Mouse (Mus musculus): Measurements from ENCODE around the gene Eef1b2. TPM values are rescaled to one million over a fixed set of nuclear protein-coding genes. Genes with fewer than 3 reads are reported as not detected.

Gene Eef1b2
- polyA plus RNA-seq, 1 experiment from 2014 or later, result 434 TPM

- Histone ChIP-seq H3K4me3 (no peak overlapping the region), H3K4me2 (no peak overlapping the region), H3K4me1 (replicated peaks) (peaks cover 7% of the 10 kb centered on the region), H3K36me3 (no peaks in the 10 kb centered on the region), H3K27me3 (no peaks in the 10 kb centered on the region), H3K9me3 (no peaks in the 10 kb centered on the region), H3K9ac (no peak overlapping the region), H3K27ac (replicated peaks) (no peak overlapping the region)
- WGBS, result 95% methylated on average over 4 of the region's 4 CpGs
- ATAC-seq (ENCODE audit: low FRiP score, low read depth), result no peak
These were observed 42.7 kb downstream of the Eef1b2 start for GRCm38 (mm10) chr1:63219277-63219676.

- Histone ChIP-seq H3K27ac (replicated peaks) (no peak overlapping the region), H3K36me3 (no peaks in the 10 kb centered on the region), H3K4me1 (replicated peaks) (no peaks in the 10 kb centered on the region), H3K27me3 (no peaks in the 10 kb centered on the region), H3K9ac (no peak overlapping the region), H3K9me3 (no peaks in the 10 kb centered on the region), H3K4me3 (no peak overlapping the region), H3K4me2 (no peak overlapping the region)
- no peak for ATAC-seq (ENCODE audit: low FRiP score, low read depth)
- WGBS, result 89% methylated on average over 4 of the region's 4 CpGs
These were observed 48.4 kb downstream of the Eef1b2 start for GRCm38 (mm10) chr1:63225009-63225408.

- Histone ChIP-seq H3K9me3 (no peaks in the 10 kb centered on the region), H3K9ac (no peak overlapping the region), H3K36me3 (no peaks in the 10 kb centered on the region), H3K4me1 (replicated peaks) (no peaks in the 10 kb centered on the region), H3K4me2 (no peak overlapping the region), H3K4me3 (no peak overlapping the region), H3K27ac (replicated peaks) (no peak overlapping the region), H3K27me3 (no peaks in the 10 kb centered on the region)
- no peak for ATAC-seq (ENCODE audit: low FRiP score, low read depth)
- 11% methylated on average over 7 of the region's 7 CpGs for WGBS
These were observed 49.3 kb downstream of the Eef1b2 start for GRCm38 (mm10) chr1:63225890-63226289.

GRCm38 (mm10) chr1:63227241-63227640 lies 50.6 kb downstream of the Eef1b2 start:
- Histone ChIP-seq H3K27me3 (no peaks in the 10 kb centered on the region), H3K4me3 (no peak overlapping the region), H3K36me3 (no peaks in the 10 kb centered on the region), H3K4me1 (replicated peaks) (no peaks in the 10 kb centered on the region), H3K4me2 (no peak overlapping the region), H3K9ac (no peak overlapping the region), H3K27ac (replicated peaks) (no peak overlapping the region), H3K9me3 (no peaks in the 10 kb centered on the region)
- ATAC-seq (ENCODE audit: low FRiP score, low read depth), result no peak
- WGBS, result 82% methylated on average over 5 of the region's 5 CpGs

Small RNAs within 50 kb of the gene (microRNA-seq; reads per million reads assigned to microRNA genes)
- gene Gm24557 (not detected), gene Gm27512 (not detected)

Other genes starting within 250 kb of the Eef1b2 start
- 9.9 and 10.5 TPM in 2 replicates for gene Ino80d, start 62.2 kb upstream of the Eef1b2 start, polyA plus RNA-seq (2015; fragmentation: Nextera tagmentation; extraction: Ambion mirVana)
- gene Ndufs1, start within 50 bp of the Eef1b2 start, polyA plus RNA-seq (2015; fragmentation: Nextera tagmentation; extraction: Ambion mirVana), result 138 and 142 TPM in 2 replicates
- 0.44 and 0.73 TPM in 2 replicates for gene Gpr1, start 37.7 kb downstream of the Eef1b2 start, polyA plus RNA-seq (2015; fragmentation: Nextera tagmentation; extraction: Ambion mirVana)
- 30.4 and 37.8 TPM in 2 replicates for gene Zdbf2, start 96.4 kb downstream of the Eef1b2 start, polyA plus RNA-seq (2015; fragmentation: Nextera tagmentation; extraction: Ambion mirVana)